Mouse (Mus musculus): Measurements from ENCODE around the gene Gm20388. TPM values are rescaled to one million over a fixed set of nuclear protein-coding genes. Genes with fewer than 3 reads are reported as not detected.
A peak's percentile ranks its signal among the peaks of the same experiment; 100 is the strongest.

The Gm20388 gene
- polyA plus RNA-seq, 1 experiment, result 28.1 TPM

DNA sequence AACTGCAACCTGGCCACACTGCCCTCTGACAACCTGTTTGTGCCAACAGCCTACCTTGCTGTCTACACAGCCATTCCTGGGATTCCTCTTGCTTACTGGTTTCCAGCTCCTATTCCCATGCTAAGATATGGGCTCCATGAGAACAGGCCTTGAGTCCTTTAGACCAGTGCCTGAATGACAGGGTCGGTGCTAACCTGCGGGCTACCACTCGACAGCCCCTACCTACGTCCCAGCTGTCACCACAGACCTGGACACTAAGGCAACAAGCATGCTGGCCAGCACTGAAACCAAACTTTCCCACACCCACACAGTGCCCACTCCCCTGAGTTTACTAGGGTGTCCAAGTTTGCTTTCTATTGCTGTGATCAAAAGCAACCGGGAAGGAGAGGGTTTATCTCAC lies 1917.1 kb downstream of the Gm20388 start:
- Histone ChIP-seq H3K4me3 (ENCODE audit: low read depth, low read length) (peak overlapping the region; percentile 13; the same call in 1 of the 2 replicates), H3K4me1 (ENCODE audit: control insufficient read depth, insufficient read depth, low read length) (no peaks in the 10 kb centered on the region), H3K27ac (ENCODE audit: insufficient read depth, low read length) (no peak overlapping the region), H3K9me3 (replicated peaks; ENCODE audit: control insufficient read depth, insufficient read depth, low read length, poor library complexity, severe bottlenecking) (no peaks in the 10 kb centered on the region), H3K9ac (ENCODE audit: low read depth, poor library complexity, severe bottlenecking) (0 out of 2 replicates have a peak overlapping the region, but pooled peaks have one; percentile 83), H3K27me3 (ENCODE audit: control insufficient read depth, insufficient read depth, low read length, poor library complexity, severe bottlenecking) (no peaks in the 10 kb centered on the region), H3K36me3 (ENCODE audit: control insufficient read depth, insufficient read depth, low read length, poor library complexity, severe bottlenecking) (no peaks in the 10 kb centered on the region)
- TF ChIP-seq POLR2A (IDR thresholded peaks at IDR 0.05; ENCODE audit: insufficient read depth, low read length) (no peak), CTCF (IDR thresholded peaks at IDR 0.05; ENCODE audit: low read depth, low read length) (no peak), EP300 (IDR thresholded peaks at IDR 0.05; ENCODE audit: insufficient read depth, low read depth, low read length) (no peak)

DNA sequence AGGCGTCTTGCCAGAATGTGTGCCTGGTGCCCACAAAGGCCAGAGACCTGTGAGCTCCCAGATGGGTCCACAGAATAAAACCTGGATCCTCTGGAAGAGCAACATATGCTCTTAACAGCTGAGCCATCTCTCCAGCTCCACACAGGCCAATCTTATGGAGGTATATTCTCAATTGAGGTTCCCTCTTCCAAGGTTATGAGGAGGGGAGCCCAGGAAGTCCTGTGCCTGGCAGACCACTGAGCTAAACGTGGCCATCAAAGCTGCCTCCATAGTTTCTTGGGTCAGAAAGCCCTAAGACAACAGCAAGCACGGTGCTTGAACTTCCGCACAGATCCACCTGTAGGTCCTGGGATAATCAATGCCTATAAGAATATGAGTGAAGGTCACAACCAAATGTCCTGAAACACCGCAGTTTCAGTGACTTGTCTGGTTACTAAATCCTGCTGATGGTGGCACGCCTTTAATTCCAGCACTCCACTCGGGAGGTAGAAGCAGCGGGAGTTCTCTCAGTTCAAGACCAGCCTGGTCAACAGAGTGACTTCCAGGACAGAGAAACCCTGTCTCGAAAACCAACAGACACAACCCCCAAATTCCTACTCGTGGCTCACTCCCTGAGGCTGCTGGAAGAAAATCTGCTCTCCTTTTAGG lies 1917.9 kb downstream of the Gm20388 start:
- H3K9ac ChIP-seq (ENCODE audit: low read depth, poor library complexity, severe bottlenecking), result peak overlapping the region; percentile 83
- TF ChIP-seq EP300 (IDR thresholded peaks at IDR 0.05; ENCODE audit: insufficient read depth, low read depth, low read length), result no peak
- TF ChIP-seq POLR2A (IDR thresholded peaks at IDR 0.05; ENCODE audit: insufficient read depth, low read length), result no peak
- no peak for TF ChIP-seq CTCF (IDR thresholded peaks at IDR 0.05; ENCODE audit: low read depth, low read length)
- no peaks in the 10 kb centered on the region for H3K27me3 ChIP-seq (ENCODE audit: control insufficient read depth, insufficient read depth, low read length, poor library complexity, severe bottlenecking)
- H3K4me1 ChIP-seq (ENCODE audit: control insufficient read depth, insufficient read depth, low read length), result no peaks in the 10 kb centered on the region
- H3K27ac ChIP-seq (ENCODE audit: insufficient read depth, low read length), result peak overlapping the region; percentile 22; the same call in 1 of the 2 replicates
- H3K9me3 ChIP-seq (replicated peaks; ENCODE audit: control insufficient read depth, insufficient read depth, low read length, poor library complexity, severe bottlenecking), result no peaks in the 10 kb centered on the region
- H3K4me3 ChIP-seq (ENCODE audit: low read depth, low read length), result peak overlapping the region; percentile 96
- no peaks in the 10 kb centered on the region for H3K36me3 ChIP-seq (ENCODE audit: control insufficient read depth, insufficient read depth, low read length, poor library complexity, severe bottlenecking)

DNA sequence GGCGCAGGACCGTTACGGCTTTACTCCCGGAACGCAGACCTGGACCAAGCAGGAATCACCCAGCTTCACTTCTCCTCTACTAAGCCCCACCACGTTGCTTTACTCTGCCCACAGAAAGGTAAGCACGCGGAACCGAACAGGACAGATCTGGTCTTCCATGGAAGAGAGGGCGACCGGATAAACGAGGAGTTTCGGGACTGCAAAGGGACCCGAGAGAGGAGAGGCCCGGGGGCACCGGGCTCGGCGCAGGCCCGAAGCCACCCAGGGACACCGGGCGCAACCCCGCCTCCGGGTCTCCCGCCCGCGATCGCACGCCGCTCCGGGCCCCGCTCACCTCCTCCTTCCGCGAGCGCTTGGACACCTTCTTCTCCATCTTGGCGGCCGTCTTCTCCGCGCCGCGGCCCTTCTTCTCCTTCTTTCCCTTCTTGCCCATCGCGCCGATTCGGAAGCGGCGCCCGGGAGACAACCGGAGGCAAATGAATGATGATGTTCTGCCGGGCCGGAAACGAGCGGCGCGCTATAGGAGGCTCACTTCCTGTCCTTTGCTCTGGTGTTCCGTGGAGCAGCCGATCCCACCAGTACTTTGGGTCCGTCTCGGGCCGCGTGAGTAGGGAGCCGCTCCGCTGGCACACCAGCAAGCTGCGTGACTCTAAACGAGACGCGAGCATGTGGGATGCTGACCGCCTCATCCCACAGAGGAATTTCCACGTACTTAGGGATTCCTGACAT lies 1918.6 kb downstream of the Gm20388 start, which contains the start of gene Klhdc4:
Gene Klhdc4 (minus strand): TSS at position 522 of the 729 bp plus-strand sequence.
- Histone ChIP-seq H3K27ac (ENCODE audit: insufficient read depth, low read length) (peak within 1 kb of the TSS; percentile 59), H3K36me3 (ENCODE audit: control insufficient read depth, insufficient read depth, low read length, poor library complexity, severe bottlenecking) (no peaks in the 10 kb centered on the region), H3K4me1 (ENCODE audit: control insufficient read depth, insufficient read depth, low read length) (no peaks in the 10 kb centered on the region), H3K4me3 (ENCODE audit: low read depth, low read length) (peak within 1 kb of the TSS; percentile 96), H3K9me3 (replicated peaks; ENCODE audit: control insufficient read depth, insufficient read depth, low read length, poor library complexity, severe bottlenecking) (no peaks in the 10 kb centered on the region), H3K9ac (ENCODE audit: low read depth, poor library complexity, severe bottlenecking) (peak within 1 kb of the TSS; percentile 83), H3K27me3 (ENCODE audit: control insufficient read depth, insufficient read depth, low read length, poor library complexity, severe bottlenecking) (no peaks in the 10 kb centered on the region)
- TF ChIP-seq CTCF (IDR thresholded peaks at IDR 0.05; ENCODE audit: low read depth, low read length), result no peak
- peak; percentile 57 for TF ChIP-seq EP300 (IDR thresholded peaks at IDR 0.05; ENCODE audit: insufficient read depth, low read depth, low read length)

DNA sequence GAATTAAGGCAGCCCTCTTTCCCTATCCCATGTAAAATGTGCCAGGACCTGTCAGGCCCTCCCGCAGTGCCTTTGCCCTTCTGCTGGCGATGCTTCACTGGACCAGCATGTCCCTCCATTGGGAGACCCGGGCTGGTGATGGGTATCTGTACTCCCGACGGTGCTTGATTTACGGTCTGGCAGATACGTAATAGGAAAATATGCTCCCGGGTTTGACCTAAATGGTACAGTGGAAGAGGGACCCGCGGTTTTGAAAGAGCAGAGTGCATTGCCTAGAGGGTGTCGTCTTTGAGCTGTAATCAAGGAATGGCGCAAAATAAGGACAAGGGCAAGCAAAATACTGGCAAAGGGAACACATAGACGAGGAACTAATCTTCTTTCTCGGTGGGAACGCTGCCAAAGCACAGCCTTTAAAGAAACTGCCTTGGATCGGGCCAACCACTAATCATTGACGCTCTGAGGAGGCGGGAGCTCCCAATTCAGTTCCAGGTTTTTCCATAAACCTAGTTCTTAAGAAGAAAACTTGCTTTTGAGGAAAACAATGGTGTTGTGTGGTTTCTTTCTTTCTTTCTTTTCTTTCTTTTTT lies 1919.2 kb downstream of the Gm20388 start:
- peak overlapping the region; percentile 83 for H3K9ac ChIP-seq (ENCODE audit: low read depth, poor library complexity, severe bottlenecking)
- TF ChIP-seq CTCF (IDR thresholded peaks at IDR 0.05; ENCODE audit: low read depth, low read length), result no peak
- TF ChIP-seq POLR2A (IDR thresholded peaks at IDR 0.05; ENCODE audit: insufficient read depth, low read length), result no peak
- no peak for TF ChIP-seq EP300 (IDR thresholded peaks at IDR 0.05; ENCODE audit: insufficient read depth, low read depth, low read length)
- peak overlapping the region; percentile 96 for H3K4me3 ChIP-seq (ENCODE audit: low read depth, low read length)
- no peaks in the 10 kb centered on the region for H3K27me3 ChIP-seq (ENCODE audit: control insufficient read depth, insufficient read depth, low read length, poor library complexity, severe bottlenecking)
- H3K9me3 ChIP-seq (replicated peaks; ENCODE audit: control insufficient read depth, insufficient read depth, low read length, poor library complexity, severe bottlenecking), result no peaks in the 10 kb centered on the region
- peak overlapping the region; percentile 59 for H3K27ac ChIP-seq (ENCODE audit: insufficient read depth, low read length)
- H3K36me3 ChIP-seq (ENCODE audit: control insufficient read depth, insufficient read depth, low read length, poor library complexity, severe bottlenecking), result no peaks in the 10 kb centered on the region
- no peaks in the 10 kb centered on the region for H3K4me1 ChIP-seq (ENCODE audit: control insufficient read depth, insufficient read depth, low read length)

DNA sequence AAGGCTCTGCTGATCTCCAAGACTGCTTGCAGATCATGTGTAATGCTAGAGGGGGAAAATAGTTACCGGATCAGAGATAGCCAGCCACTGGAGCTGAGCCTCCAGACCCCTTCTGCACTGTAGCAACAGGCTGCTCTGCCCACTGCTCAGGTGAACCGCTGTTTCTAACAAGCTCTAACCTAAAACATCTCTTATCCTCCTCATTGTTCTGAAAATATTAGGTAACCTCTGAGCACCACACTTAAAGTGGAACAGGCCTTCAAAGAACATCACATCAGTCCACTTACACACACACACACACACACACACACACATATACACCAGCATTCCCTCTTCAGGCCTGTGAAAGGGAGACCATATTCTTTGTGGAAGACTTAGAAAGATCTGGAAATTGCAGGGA lies 1921.4 kb downstream of the Gm20388 start:
- H3K4me3 ChIP-seq (ENCODE audit: low read depth, low read length), result no peak overlapping the region
- peaks cover 8% of the 10 kb centered on the region for H3K36me3 ChIP-seq (ENCODE audit: control insufficient read depth, insufficient read depth, low read length, poor library complexity, severe bottlenecking)
- H3K27ac ChIP-seq (ENCODE audit: insufficient read depth, low read length), result peak overlapping the region; percentile 98
- peak overlapping the region; percentile 94 for H3K9ac ChIP-seq (ENCODE audit: low read depth, poor library complexity, severe bottlenecking)
- no peaks in the 10 kb centered on the region for H3K27me3 ChIP-seq (ENCODE audit: control insufficient read depth, insufficient read depth, low read length, poor library complexity, severe bottlenecking)
- TF ChIP-seq POLR2A (IDR thresholded peaks at IDR 0.05; ENCODE audit: insufficient read depth, low read length), result no peak
- TF ChIP-seq EP300 (IDR thresholded peaks at IDR 0.05; ENCODE audit: insufficient read depth, low read depth, low read length), result no peak
- no peak for TF ChIP-seq CTCF (IDR thresholded peaks at IDR 0.05; ENCODE audit: low read depth, low read length)
- H3K4me1 ChIP-seq (ENCODE audit: control insufficient read depth, insufficient read depth, low read length), result no peaks in the 10 kb centered on the region
- H3K9me3 ChIP-seq (replicated peaks; ENCODE audit: control insufficient read depth, insufficient read depth, low read length, poor library complexity, severe bottlenecking), result no peaks in the 10 kb centered on the region

Measured in ES-Bruce4 (cell line).